Mouse (Mus musculus): Measurements from ENCODE around the gene Ccdc115. TPM values are rescaled to one million over a fixed set of nuclear protein-coding genes. Genes with fewer than 3 reads are reported as not detected.

Ccdc115 gene
- polyA plus RNA-seq, 1 experiment from 2014 or later = 68.9 TPM

GRCm38 (mm10) chr1:34428466-34428865, 11.0 kb downstream of the Ccdc115 start:
- Histone ChIP-seq H3K36me3 (ENCODE audit: control insufficient read depth, insufficient read depth, low read length) (peaks cover 4% of the 10 kb centered on the region; the same call in 1 of the 2 replicates), H3K4me1 (replicated peaks; ENCODE audit: control insufficient read depth, insufficient read depth, low read length) (no peaks in the 10 kb centered on the region), H3K9me3 (ENCODE audit: control insufficient read depth, low read length) (peaks cover 16% of the 10 kb centered on the region), H3K27ac (ENCODE audit: low read depth, low read length) (no peak overlapping the region), H3K9ac (ENCODE audit: low read length) (no peak overlapping the region), H3K4me2 (ENCODE audit: low read depth, low read length, severe bottlenecking) (no peak overlapping the region), H3K4me3 (ENCODE audit: low read depth, low read length) (no peak overlapping the region), H3K27me3 (ENCODE audit: control insufficient read depth, insufficient read depth, low read length) (no peaks in the 10 kb centered on the region)
- DNase-seq (ENCODE audit: low spot score) (no peak), ATAC-seq (replicated peaks; ENCODE audit: low FRiP score) (no peak)
- 95% methylated on average over 2 of the region's 2 CpGs for WGBS

DNA sequence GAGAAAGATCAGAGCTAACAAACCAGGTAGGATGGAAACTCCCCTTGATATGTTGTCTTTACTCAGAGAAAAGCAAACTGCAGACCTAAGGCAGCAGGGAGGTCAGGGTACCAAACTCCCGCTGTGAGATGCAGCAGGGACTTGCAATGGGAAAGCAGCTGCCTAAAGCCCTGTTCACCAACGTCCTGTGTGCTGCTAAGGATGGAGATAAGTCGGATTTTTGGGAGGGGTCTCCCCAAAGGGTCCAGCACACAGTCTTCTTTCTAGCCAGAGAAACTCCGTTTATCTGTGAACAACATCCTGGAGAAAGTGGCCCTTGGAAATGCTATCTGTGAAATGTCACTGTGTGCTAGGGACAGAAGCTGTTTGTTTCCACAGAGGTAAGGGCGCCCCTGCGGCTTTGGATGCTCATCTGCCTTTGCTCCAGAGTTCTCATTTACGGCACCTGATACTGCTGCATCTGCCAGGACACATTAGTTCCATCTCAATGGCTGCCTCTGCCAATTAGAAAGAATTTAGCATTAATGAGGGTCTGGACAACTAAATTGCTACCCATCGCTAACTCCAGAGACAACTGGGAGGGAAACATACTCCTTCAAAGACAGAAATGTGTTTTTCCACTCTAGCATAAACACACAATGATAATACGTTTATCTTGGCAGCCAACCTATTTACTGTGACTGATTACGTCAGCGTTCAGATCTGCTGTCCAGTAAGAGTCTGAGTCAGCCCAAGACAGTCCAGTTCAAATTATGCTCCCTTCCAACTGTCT, 40.1 kb downstream of the Ccdc115 start:
- H3K27ac ChIP-seq (ENCODE audit: low read depth, low read length) = no peak overlapping the region
- H3K4me1 ChIP-seq (replicated peaks; ENCODE audit: control insufficient read depth, insufficient read depth, low read length) = no peaks in the 10 kb centered on the region
- H3K9ac ChIP-seq (ENCODE audit: low read length) = no peak overlapping the region
- DNase-seq (ENCODE audit: low spot score) = peak; percentile 49
- no peak overlapping the region for H3K4me3 ChIP-seq (ENCODE audit: low read depth, low read length)
- 30% methylated on average over 11 of the region's 11 CpGs for WGBS
- H3K9me3 ChIP-seq (ENCODE audit: control insufficient read depth, low read length) = no peaks in the 10 kb centered on the region
- no peak overlapping the region for H3K4me2 ChIP-seq (ENCODE audit: low read depth, low read length, severe bottlenecking)
- H3K36me3 ChIP-seq (ENCODE audit: control insufficient read depth, insufficient read depth, low read length) = no peaks in the 10 kb centered on the region
- ATAC-seq (replicated peaks; ENCODE audit: low FRiP score) = 0 out of 2 replicates have a peak, but pooled peaks have one; percentile 46
- no peaks in the 10 kb centered on the region for H3K27me3 ChIP-seq (ENCODE audit: control insufficient read depth, insufficient read depth, low read length)

GRCm38 (mm10) chr1:34396321-34396720, 43.2 kb downstream of the Ccdc115 start:
- Histone ChIP-seq H3K4me1 (replicated peaks; ENCODE audit: control insufficient read depth, insufficient read depth, low read length) (no peaks in the 10 kb centered on the region), H3K9me3 (ENCODE audit: control insufficient read depth, low read length) (no peaks in the 10 kb centered on the region), H3K27ac (ENCODE audit: low read depth, low read length) (no peak overlapping the region), H3K36me3 (ENCODE audit: control insufficient read depth, insufficient read depth, low read length) (no peaks in the 10 kb centered on the region), H3K4me3 (ENCODE audit: low read depth, low read length) (no peak overlapping the region), H3K27me3 (ENCODE audit: control insufficient read depth, insufficient read depth, low read length) (no peaks in the 10 kb centered on the region), H3K9ac (ENCODE audit: low read length) (no peak overlapping the region), H3K4me2 (ENCODE audit: low read depth, low read length, severe bottlenecking) (no peak overlapping the region)
- ATAC-seq (replicated peaks; ENCODE audit: low FRiP score) (no peak), DNase-seq (ENCODE audit: low spot score) (no peak)
- WGBS = 90% methylated on average over 4 of the region's 4 CpGs

GRCm38 (mm10) chr1:34389234-34389891, 50.1 kb downstream of the Ccdc115 start:
- Histone ChIP-seq H3K4me1 (replicated peaks; ENCODE audit: control insufficient read depth, insufficient read depth, low read length) (no peaks in the 10 kb centered on the region), H3K4me3 (ENCODE audit: low read depth, low read length) (no peak overlapping the region), H3K27me3 (ENCODE audit: control insufficient read depth, insufficient read depth, low read length) (no peaks in the 10 kb centered on the region), H3K9me3 (ENCODE audit: control insufficient read depth, low read length) (no peaks in the 10 kb centered on the region), H3K4me2 (ENCODE audit: low read depth, low read length, severe bottlenecking) (no peak overlapping the region), H3K36me3 (ENCODE audit: control insufficient read depth, insufficient read depth, low read length) (no peaks in the 10 kb centered on the region), H3K9ac (ENCODE audit: low read length) (no peak overlapping the region), H3K27ac (ENCODE audit: low read depth, low read length) (no peak overlapping the region)
- no peak for DNase-seq (ENCODE audit: low spot score)
- no peak for ATAC-seq (replicated peaks; ENCODE audit: low FRiP score)
- 90% methylated on average over 6 of the region's 6 CpGs for WGBS

- ATAC-seq (replicated peaks; ENCODE audit: low FRiP score) (no peak), DNase-seq (ENCODE audit: low spot score) (no peak)
- no peak overlapping the region for H3K4me3 ChIP-seq (ENCODE audit: low read depth, low read length)
- no peaks in the 10 kb centered on the region for H3K4me1 ChIP-seq (replicated peaks; ENCODE audit: control insufficient read depth, insufficient read depth, low read length)
- H3K27ac ChIP-seq (ENCODE audit: low read depth, low read length) = no peak overlapping the region
- H3K36me3 ChIP-seq (ENCODE audit: control insufficient read depth, insufficient read depth, low read length) = no peaks in the 10 kb centered on the region
- WGBS = 92% methylated on average over 11 of the region's 11 CpGs
- H3K9ac ChIP-seq (ENCODE audit: low read length) = no peak overlapping the region
- no peaks in the 10 kb centered on the region for H3K27me3 ChIP-seq (ENCODE audit: control insufficient read depth, insufficient read depth, low read length)
- H3K4me2 ChIP-seq (ENCODE audit: low read depth, low read length, severe bottlenecking) = no peak overlapping the region
- H3K9me3 ChIP-seq (ENCODE audit: control insufficient read depth, low read length) = no peaks in the 10 kb centered on the region
Observed at GRCm38 (mm10) chr1:34388849-34389233, 50.6 kb downstream of the Ccdc115 start.

DNA sequence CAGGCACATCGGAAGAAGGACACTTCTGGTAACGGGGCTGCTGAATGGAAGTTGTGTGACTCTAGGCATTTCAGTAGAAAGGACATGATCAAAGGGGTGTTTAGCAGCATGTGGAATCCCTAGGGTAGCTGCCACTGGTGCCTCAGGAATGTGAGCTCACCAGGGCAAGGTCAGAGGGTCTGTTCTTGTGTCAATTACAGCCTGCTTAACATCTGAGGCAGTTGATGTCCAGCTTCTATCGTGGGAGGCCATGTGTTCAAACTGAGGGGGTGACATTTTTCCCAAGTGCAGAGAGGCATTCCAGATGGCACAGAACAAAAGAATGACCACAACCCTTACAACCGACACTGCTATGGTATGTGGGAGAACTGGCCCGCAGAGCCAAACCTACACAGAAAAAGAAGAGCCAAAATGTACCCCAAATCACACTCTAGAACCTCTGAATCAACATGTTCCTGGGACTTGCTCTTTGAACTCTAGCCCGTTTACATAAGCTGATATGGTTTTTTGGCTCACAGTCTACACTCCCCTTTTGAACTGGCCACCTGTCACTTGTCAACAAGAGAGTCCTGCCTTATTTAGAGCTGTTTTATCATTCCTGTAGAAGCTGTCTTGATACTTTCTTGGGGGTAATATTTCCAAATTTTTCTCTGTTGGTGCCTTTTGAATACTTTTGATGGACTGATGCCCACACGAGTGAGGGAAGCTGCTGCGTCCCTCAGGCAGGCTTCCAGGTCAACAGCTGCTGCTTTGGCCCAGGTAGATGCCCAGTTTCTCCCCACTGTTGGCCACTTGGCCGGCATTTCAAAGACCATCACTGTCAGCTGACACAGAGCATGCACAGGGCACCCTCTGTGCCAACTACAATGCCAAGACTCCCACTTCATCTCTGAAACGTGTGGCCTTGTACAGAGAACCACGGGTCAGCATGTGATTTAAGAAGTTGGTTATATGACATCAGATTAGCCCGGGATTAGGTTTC, 51.8 kb downstream of the Ccdc115 start:
- 71% methylated on average over 12 of the region's 12 CpGs for WGBS

More for the DNA sequence above, 51.8 kb downstream of the Ccdc115 start:
- DNase-seq (ENCODE audit: low spot score) (no peak), ATAC-seq (replicated peaks; ENCODE audit: low FRiP score) (no peak)
- Histone ChIP-seq H3K4me1 (replicated peaks; ENCODE audit: control insufficient read depth, insufficient read depth, low read length) (no peaks in the 10 kb centered on the region), H3K9me3 (ENCODE audit: control insufficient read depth, low read length) (no peaks in the 10 kb centered on the region), H3K27ac (ENCODE audit: low read depth, low read length) (no peak overlapping the region), H3K36me3 (ENCODE audit: control insufficient read depth, insufficient read depth, low read length) (no peaks in the 10 kb centered on the region), H3K4me2 (ENCODE audit: low read depth, low read length, severe bottlenecking) (no peak overlapping the region), H3K4me3 (ENCODE audit: low read depth, low read length) (no peak overlapping the region), H3K9ac (ENCODE audit: low read length) (no peak overlapping the region), H3K27me3 (ENCODE audit: control insufficient read depth, insufficient read depth, low read length) (no peaks in the 10 kb centered on the region)

Small RNA genes within 50 kb of the gene (microRNA-seq; reads per million reads assigned to microRNA genes)
- 8.4 reads per million, percentile 1 among the genes with 10 or more reads in this experiment for gene Mir5103 (ENCODE audit: insufficient number of aligned reads)

Other genes with a start within 250 kb of the Ccdc115 start
- 87.0 and 92.6 TPM in 2 replicates for gene Imp4, start 179 bp upstream of the Ccdc115 start, polyA plus RNA-seq (2014; fragmentation: Nextera tagmentation; extraction: Ambion mirVana)
- gene Ptpn18, start 20.1 kb upstream of the Ccdc115 start, polyA plus RNA-seq (2014; fragmentation: Nextera tagmentation; extraction: Ambion mirVana) = 4.6 and 7.0 TPM in 2 replicates
- gene Prss39, start 58.7 kb upstream of the Ccdc115 start, polyA plus RNA-seq (2014; fragmentation: Nextera tagmentation; extraction: Ambion mirVana) = not detected in 2 replicates
- not detected in 2 replicates for gene Cfc1, start 96.0 kb upstream of the Ccdc115 start, polyA plus RNA-seq (2014; fragmentation: Nextera tagmentation; extraction: Ambion mirVana)
- gene Prss40, start 121.3 kb upstream of the Ccdc115 start, polyA plus RNA-seq (2014; fragmentation: Nextera tagmentation; extraction: Ambion mirVana) = not detected in 2 replicates
- 3.4 and 3.8 TPM in 2 replicates for gene Amer3, start 140.0 kb upstream of the Ccdc115 start, polyA plus RNA-seq (2014; fragmentation: Nextera tagmentation; extraction: Ambion mirVana)

Data from forebrain, embryonic 11.5 days (tissue).